Mouse (Mus musculus) cortical plate, adult 2 months (tissue): ENCODE measurements at regions not wholly inside any gene's neighbourhood (a gene's known extent, or its start where the extent isn't known, plus 50 kb on each side); places are given as distances from the start of the nearest gene placed in this dataset.

ENCODE experiments used
- CTCF ChIP-seq: fragments of 200-500 bp; IDR thresholded peaks from 2 replicates; pipeline ENCODE4 v1.5.1; 2011; ENCODE audit warnings: mild to moderate bottlenecking, control low read depth, low read length; ENCODE audit not compliant: insufficient read depth; ENCODE audit errors: extremely low read depth
- POLR2A ChIP-seq: fragments of 200-500 bp; IDR thresholded peaks from 2 replicates; pipeline ENCODE4 v1.6.1; 2011; ENCODE audit warnings: mild to moderate bottlenecking, low read length, control low read depth; ENCODE audit not compliant: insufficient read depth; ENCODE audit errors: extremely low read depth

GRCm38 (mm10) chr17:9888494-9888893, 219.0 kb upstream of the Pabpc6 start:
- TF ChIP-seq CTCF = no peak
- TF ChIP-seq POLR2A = no peak
